8 mouse cellular contexts compared by ENCODE assay signal in the genomic region with DNA sequence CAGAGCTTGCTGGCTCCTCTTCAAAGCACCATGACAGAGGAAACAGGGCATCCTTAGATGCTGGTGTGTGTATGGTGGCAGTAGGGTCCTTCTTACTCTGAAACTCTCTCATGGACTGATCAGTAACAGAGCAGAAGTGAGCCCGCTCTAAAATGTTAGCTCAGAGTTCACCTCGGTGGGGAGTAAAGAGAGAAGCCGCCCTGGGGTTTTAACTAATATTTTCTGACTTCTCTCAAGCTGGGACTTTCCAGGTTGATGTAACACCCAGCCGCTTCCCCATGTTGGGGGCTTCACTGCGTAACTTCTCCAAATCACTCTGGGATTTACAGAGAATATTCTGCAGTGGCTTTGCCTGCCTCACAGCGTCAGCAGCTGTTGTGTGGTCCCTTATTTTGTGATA.
DNase-seq lines count a peak whose midpoint lies in the region; ATAC-seq and TF ChIP-seq lines count a peak whose summit lies in the region.

No protein-coding gene starts in this region.

- H3K4me1 ChIP-seq in lung, embryonic 15.5 days = peaks cover 57% of the 10 kb centered on the region
- peaks cover 31% of the 10 kb centered on the region for H3K4me1 ChIP-seq in forebrain, embryonic 16.5 days (replicated peaks; ENCODE audit: control insufficient read depth, insufficient read depth, low read length)
- H3K4me1 ChIP-seq in liver, embryonic 13.5 days (replicated peaks) = peaks cover 89% of the 10 kb centered on the region
- H3K4me1 ChIP-seq in spleen, adult 2 months (ENCODE audit: control insufficient read depth, insufficient read depth, insufficient read length) = peaks cover 26% of the 10 kb centered on the region

- 54% methylated on average over 6 of the region's 6 CpGs for WGBS in lung, embryonic 15.5 days
- 79% methylated on average over 6 of the region's 6 CpGs for WGBS in forebrain, embryonic 16.5 days
- 32% methylated on average over 6 of the region's 6 CpGs for WGBS in liver, embryonic 13.5 days (ENCODE audit: insufficient replicate concordance)
- 4% methylated on average over 6 of the region's 6 CpGs for WGBS in spleen, adult 2 months

- ATAC-seq in lung, embryonic 15.5 days (ENCODE audit: borderline replicate concordance, extremely low read depth, low FRiP score, low TSS enrichment) = no peak
- ATAC-seq in forebrain, embryonic 16.5 days = no peak
- no peak for ATAC-seq in liver, embryonic 13.5 days (ENCODE audit: low read depth)

- H3K9me3 ChIP-seq in lung, embryonic 15.5 days = no peaks in the 10 kb centered on the region
- H3K9me3 ChIP-seq in forebrain, embryonic 16.5 days (ENCODE audit: control insufficient read depth, low read length) = no peaks in the 10 kb centered on the region
- H3K9me3 ChIP-seq in liver, embryonic 13.5 days (replicated peaks) = no peaks in the 10 kb centered on the region

- H3K27ac ChIP-seq in lung, embryonic 15.5 days = peak overlapping the region; percentile 17
- no peak overlapping the region for H3K27ac ChIP-seq in forebrain, embryonic 16.5 days (ENCODE audit: low read length)
- peak overlapping the region; percentile 48 for H3K27ac ChIP-seq in liver, embryonic 13.5 days
- H3K27ac ChIP-seq in spleen, adult 2 months (ENCODE audit: insufficient read depth, low read length) = peak overlapping the region; percentile 99

- DNase-seq in lung, postnatal 10 days = no peak
- no peak for DNase-seq in liver, embryonic 13.5 days
- peak; percentile 43 to 51 for DNase-seq in spleen, adult 2 months (ENCODE audit: low read depth in 1 of 2, low spot score in 2 of 2)
- DNase-seq in urinary bladder, postnatal 14 days (ENCODE audit: low spot score) = no peak
- DNase-seq in kidney, postnatal 10 days = no peak
- DNase-seq in cerebellum, postnatal 10 days = no peak

- no peaks in the 10 kb centered on the region for H3K27me3 ChIP-seq in lung, embryonic 15.5 days
- H3K27me3 ChIP-seq in forebrain, embryonic 16.5 days (replicated peaks; ENCODE audit: control insufficient read depth, insufficient read depth, low read length) = no peaks in the 10 kb centered on the region
- H3K27me3 ChIP-seq in liver, embryonic 13.5 days = no peaks in the 10 kb centered on the region
- H3K27me3 ChIP-seq in spleen, adult 2 months (ENCODE audit: control insufficient read depth, insufficient read depth, low read length) = no peaks in the 10 kb centered on the region

- TF ChIP-seq CTCF in spleen, adult 2 months (IDR thresholded peaks at IDR 0.05; ENCODE audit: extremely low read depth, insufficient read depth, insufficient read length, insufficient replicate concordance) = no peak

- H3K4me3 ChIP-seq in lung, embryonic 15.5 days = peak overlapping the region; percentile 60
- H3K4me3 ChIP-seq in forebrain, embryonic 16.5 days (replicated peaks; ENCODE audit: low read length) = peak overlapping the region; percentile 21
- H3K4me3 ChIP-seq in liver, embryonic 13.5 days (replicated peaks) = peak overlapping the region; percentile 44
- H3K4me3 ChIP-seq in spleen, adult 2 months (ENCODE audit: extremely low read depth, insufficient read depth, insufficient read length) = peak overlapping the region; percentile 74

- H3K4me2 ChIP-seq in lung, embryonic 15.5 days = peak overlapping the region; percentile 47
- peak overlapping the region; percentile 26 for H3K4me2 ChIP-seq in forebrain, embryonic 16.5 days (ENCODE audit: low read length)
- peak overlapping the region; percentile 65 for H3K4me2 ChIP-seq in liver, embryonic 13.5 days

- no peak; the same call in none of the 2 replicates for TF ChIP-seq POLR2A in spleen, adult 2 months (IDR thresholded peaks at IDR 0.05; ENCODE audit: low read depth, low read length)

- no peaks in the 10 kb centered on the region for H3K36me3 ChIP-seq in lung, embryonic 15.5 days
- H3K36me3 ChIP-seq in forebrain, embryonic 16.5 days (ENCODE audit: control insufficient read depth, insufficient read depth) = no peaks in the 10 kb centered on the region
- no peaks in the 10 kb centered on the region for H3K36me3 ChIP-seq in liver, embryonic 13.5 days
- H3K36me3 ChIP-seq in spleen, adult 2 months (ENCODE audit: control insufficient read depth, insufficient read depth, low read length) = peaks cover 6% of the 10 kb centered on the region

- H3K9ac ChIP-seq in lung, embryonic 15.5 days = peak overlapping the region; percentile 40
- 0 out of 2 replicates have a peak overlapping the region, but pooled peaks have one; percentile 9 for H3K9ac ChIP-seq in forebrain, embryonic 16.5 days (replicated peaks; ENCODE audit: low read depth, low read length)
- peak overlapping the region; percentile 62 for H3K9ac ChIP-seq in liver, embryonic 13.5 days

Comparison
In these comparisons a context has a peak if more than half of its experiments do, and no peak if none do; other contexts are left out.
1. H3K4me3 ChIP-seq: peak in every context shown above with its lines; median percentile 74 in spleen, adult 2 months; 60 in lung, embryonic 15.5 days; 44 in liver, embryonic 13.5 days; 21 in forebrain, embryonic 16.5 days.
2. H3K9ac ChIP-seq: peak in every context shown above with its lines; median percentile 62 in liver, embryonic 13.5 days; 40 in lung, embryonic 15.5 days; 9 in forebrain, embryonic 16.5 days.
3. DNase-seq: peak in spleen, adult 2 months (2 of 2); none in lung, postnatal 10 days (single experiment), liver, embryonic 13.5 days (single experiment), urinary bladder, postnatal 14 days (single experiment), kidney, postnatal 10 days (single experiment) and cerebellum, postnatal 10 days (0 of 2).
4. Peak in every context shown above with its lines, with median percentiles within 50 percentile points of each other: H3K4me2 ChIP-seq.